Mouse (Mus musculus) ovary, adult 2 months (tissue): ENCODE measurements around the gene Map4k1. TPM values are rescaled to one million over a fixed set of nuclear protein-coding genes. Genes with fewer than 3 reads are reported as not detected.

Source experiments
- polyA plus RNA-seq: library from polyadenylated mRNA; depleted of rRNA; stranded (reverse); fragments of >200 nt; gene quantifications from 2 replicates; pipeline ENCODE4 v1.2.3, GENCODE M21; 2012; rRNA removed

Gene Map4k1
- 5.6 and 5.7 TPM in 2 replicates for polyA plus RNA-seq

GRCm38 (mm10) chr7:28981651-28982273 lies at the start of gene Map4k1, which contains the start of gene Eif3k:
Map4k1 (plus strand) TSS chr7:28982050.
Eif3k (minus strand) TSS chr7:28981864.

GRCm38 (mm10) chr7:28961927-28962670 lies 19.8 kb upstream of the Map4k1 start, which contains the start of gene Actn4:
Actn4 (minus strand) TSS chr7:28962340.

Other genes with a start within 250 kb of the Map4k1 start
- gene Mrps12, start 240.2 kb upstream of the Map4k1 start, polyA plus RNA-seq = 105 and 112 TPM in 2 replicates
- gene Sars2, start 240.1 kb upstream of the Map4k1 start, polyA plus RNA-seq = 25.8 and 31.4 TPM in 2 replicates
- gene Ccer2, start 225.9 kb upstream of the Map4k1 start, polyA plus RNA-seq = not detected in 2 replicates
- gene Sirt2, start 215.3 kb upstream of the Map4k1 start, polyA plus RNA-seq = 78.6 and 92.9 TPM in 2 replicates
- 56.1 and 60.3 TPM in 2 replicates for gene Nfkbib, start 214.5 kb upstream of the Map4k1 start, polyA plus RNA-seq
- gene Rinl, start 193.1 kb upstream of the Map4k1 start, polyA plus RNA-seq = 2.7 and 2.8 TPM in 2 replicates
- gene Hnrnpl, start 173.5 kb upstream of the Map4k1 start, polyA plus RNA-seq = 204 and 341 TPM in 2 replicates
- gene Ech1, start 156.8 kb upstream of the Map4k1 start, polyA plus RNA-seq = 442 and 460 TPM in 2 replicates
- 20.6 and 30.5 TPM in 2 replicates for gene Lgals4, start 148.2 kb upstream of the Map4k1 start, polyA plus RNA-seq
- gene Lgals7, start 118.2 kb upstream of the Map4k1 start, polyA plus RNA-seq = 46.3 and 60.8 TPM in 2 replicates
- 0.78 and 1.0 TPM in 2 replicates for gene Capn12, start 100.6 kb upstream of the Map4k1 start, polyA plus RNA-seq
- gene Actn4, start 19.7 kb upstream of the Map4k1 start, polyA plus RNA-seq = 365 and 372 TPM in 2 replicates
- 251 and 352 TPM in 2 replicates for gene Eif3k, start 186 bp upstream of the Map4k1 start, polyA plus RNA-seq
- 1.9 and 2.0 TPM in 2 replicates for gene Ryr1, start 143.1 kb downstream of the Map4k1 start, polyA plus RNA-seq
- gene Rasgrp4, start 152.8 kb downstream of the Map4k1 start, polyA plus RNA-seq = 18.4 and 21.5 TPM in 2 replicates
- 43.0 and 44.4 TPM in 2 replicates for gene Fam98c, start 174.2 kb downstream of the Map4k1 start, polyA plus RNA-seq
- 2.7 and 3.8 TPM in 2 replicates for gene Ggn, start 188.2 kb downstream of the Map4k1 start, polyA plus RNA-seq
- gene Spred3, start 188.4 kb downstream of the Map4k1 start, polyA plus RNA-seq = 12.1 and 12.7 TPM in 2 replicates
- gene Psmd8, start 198.7 kb downstream of the Map4k1 start, polyA plus RNA-seq = 139 and 159 TPM in 2 replicates
- gene Catsperg1, start 232.0 kb downstream of the Map4k1 start, polyA plus RNA-seq = 2.4 and 3.1 TPM in 2 replicates